13 mouse cellular contexts compared by ENCODE assay signal in the genomic region with DNA sequence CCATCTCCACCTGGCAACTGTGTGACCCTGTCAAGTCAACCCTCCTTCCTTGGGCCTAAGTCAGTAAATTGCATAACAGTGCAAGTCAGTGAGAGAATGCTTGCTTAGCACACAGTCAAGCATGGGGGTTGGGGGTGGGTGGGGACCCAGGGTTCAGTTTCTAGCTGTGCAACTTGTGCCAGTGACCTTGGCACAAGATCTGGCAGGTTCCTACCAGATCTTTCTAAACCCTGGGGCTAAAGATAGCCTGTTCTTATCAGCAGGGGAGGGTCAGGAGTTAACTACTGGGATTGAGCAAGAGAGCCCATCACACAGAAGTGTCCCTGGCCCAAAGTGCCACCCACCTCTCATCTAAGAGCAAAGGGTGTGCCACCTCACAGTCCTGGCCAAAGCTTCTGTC. TPM values are rescaled to one million over a fixed set of nuclear protein-coding genes. Genes with fewer than 3 reads are reported as not detected.
DNase-seq lines count a peak whose midpoint lies in the region; ATAC-seq and TF ChIP-seq lines count a peak whose summit lies in the region.
"Had no signal": no experiment of that assay in that cellular context is flagged by ENCODE, and none has a peak within 500 bp of the region (broad histone marks: within the 10 kb centered on the region; RNA-seq: fewer than 3 reads in every experiment).

No protein-coding gene starts in this region.

- no peaks in the 10 kb centered on the region for H3K79me2 ChIP-seq in liver, adult 2 months (ENCODE audit: control insufficient read depth, insufficient read depth, low read length)

- no peak for ATAC-seq in liver, embryonic 11.5 days (replicated peaks; ENCODE audit: low FRiP score)
- no peak for ATAC-seq in intestine, embryonic 14.5 days (replicated peaks; ENCODE audit: low FRiP score, low TSS enrichment, low read depth)
- ATAC-seq in stomach, embryonic 15.5 days (ENCODE audit: insufficient read depth, low FRiP score, low read depth): no peak
- ATAC-seq: forebrain, postnatal 0 days had no signal

- no peak overlapping the region for H3K4me3 ChIP-seq in liver, adult 2 months (ENCODE audit: insufficient read depth, low read depth, low read length)
- no peak overlapping the region for H3K4me3 ChIP-seq in liver, embryonic 11.5 days (ENCODE audit: low read depth, low read length)
- no peak overlapping the region for H3K4me3 ChIP-seq in intestine, embryonic 14.5 days (ENCODE audit: low read depth, low read length)
- no peak overlapping the region for H3K4me3 ChIP-seq in stomach, embryonic 15.5 days (replicated peaks)
- H3K4me3 ChIP-seq: embryonic facial prominence, embryonic 15.5 days; limb, embryonic 12.5 days; megakaryocyte, embryonic 14.5 days had no signal

- no peak overlapping the region for H3K9ac ChIP-seq in liver, adult 2 months (ENCODE audit: low read depth, low read length)
- H3K9ac ChIP-seq in liver, embryonic 11.5 days (ENCODE audit: low read depth, low read length): no peak overlapping the region
- no peak overlapping the region for H3K9ac ChIP-seq in intestine, embryonic 14.5 days (ENCODE audit: low read length)
- no peak overlapping the region for H3K9ac ChIP-seq in stomach, embryonic 15.5 days
- H3K9ac ChIP-seq: embryonic facial prominence, embryonic 15.5 days; forebrain, postnatal 0 days; limb, embryonic 12.5 days had no signal

- H3K36me3 ChIP-seq in liver, adult 2 months (ENCODE audit: control insufficient read depth, insufficient read depth, low read length): no peaks in the 10 kb centered on the region
- peaks cover under 1% of the 10 kb centered on the region; the same call in 1 of the 2 replicates for H3K36me3 ChIP-seq in liver, embryonic 11.5 days (ENCODE audit: control insufficient read depth, insufficient read depth, low read length)
- H3K36me3 ChIP-seq in intestine, embryonic 14.5 days (ENCODE audit: control insufficient read depth, insufficient read depth, low read length): peaks cover 9% of the 10 kb centered on the region; the same call in 1 of the 2 replicates
- peaks cover 2% of the 10 kb centered on the region; the same call in 1 of the 2 replicates for H3K36me3 ChIP-seq in stomach, embryonic 15.5 days
- H3K36me3 ChIP-seq: embryonic facial prominence, embryonic 15.5 days had no signal

- peaks cover 18% of the 10 kb centered on the region for H3K4me1 ChIP-seq in liver, adult 2 months (ENCODE audit: control insufficient read depth, insufficient read depth, low read length)
- peaks cover 21% of the 10 kb centered on the region for H3K4me1 ChIP-seq in liver, embryonic 11.5 days (replicated peaks; ENCODE audit: control insufficient read depth, insufficient read depth, low read length)
- peaks cover 15% of the 10 kb centered on the region; the same call in 1 of the 2 replicates for H3K4me1 ChIP-seq in intestine, embryonic 14.5 days (replicated peaks; ENCODE audit: control insufficient read depth, insufficient read depth, low read length)
- H3K4me1 ChIP-seq in stomach, embryonic 15.5 days: peaks cover 15% of the 10 kb centered on the region; the same call in 1 of the 2 replicates

- H3K4me2 ChIP-seq in liver, embryonic 11.5 days: no peak overlapping the region
- H3K4me2 ChIP-seq in intestine, embryonic 14.5 days (ENCODE audit: low read length): no peak overlapping the region
- no peak overlapping the region for H3K4me2 ChIP-seq in stomach, embryonic 15.5 days
- H3K4me2 ChIP-seq: embryonic facial prominence, embryonic 15.5 days; limb, embryonic 12.5 days had no signal

- no peak for TF ChIP-seq POLR2A in liver, adult 2 months (IDR thresholded peaks at IDR 0.05; ENCODE audit: extremely low read depth, insufficient read depth, low read length)

- H3K27me3 ChIP-seq in liver, adult 2 months (ENCODE audit: control insufficient read depth, insufficient read depth, low read length): no peaks in the 10 kb centered on the region
- no peaks in the 10 kb centered on the region for H3K27me3 ChIP-seq in liver, embryonic 11.5 days (replicated peaks; ENCODE audit: control insufficient read depth, insufficient read depth, low read length)
- no peaks in the 10 kb centered on the region for H3K27me3 ChIP-seq in intestine, embryonic 14.5 days (replicated peaks; ENCODE audit: control insufficient read depth, insufficient read depth, low read length)
- H3K27me3 ChIP-seq in stomach, embryonic 15.5 days (replicated peaks): no peaks in the 10 kb centered on the region
- H3K27me3 ChIP-seq: embryonic facial prominence, embryonic 15.5 days; limb, embryonic 12.5 days had no signal

- H3K9me3 ChIP-seq in liver, embryonic 11.5 days (ENCODE audit: control insufficient read depth, low read length): no peaks in the 10 kb centered on the region
- H3K9me3 ChIP-seq in intestine, embryonic 14.5 days (ENCODE audit: control insufficient read depth, low read length): no peaks in the 10 kb centered on the region
- H3K9me3 ChIP-seq in stomach, embryonic 15.5 days: no peaks in the 10 kb centered on the region
- H3K9me3 ChIP-seq: embryonic facial prominence, embryonic 15.5 days; G1E; limb, embryonic 12.5 days; megakaryocyte, embryonic 14.5 days had no signal

- peak overlapping the region; percentile 88 for H3K27ac ChIP-seq in liver, adult 2 months (replicated peaks; ENCODE audit: insufficient read depth, low read depth, low read length)
- H3K27ac ChIP-seq in liver, embryonic 11.5 days (ENCODE audit: low read depth, low read length): no peak overlapping the region
- 0 out of 2 replicates have a peak overlapping the region, but pooled peaks have one; percentile 9 for H3K27ac ChIP-seq in intestine, embryonic 14.5 days (ENCODE audit: low read depth)
- peak overlapping the region; percentile 59 for H3K27ac ChIP-seq in stomach, embryonic 15.5 days
- H3K27ac ChIP-seq: embryonic facial prominence, embryonic 15.5 days; limb, embryonic 12.5 days had no signal

- no peak for TF ChIP-seq CTCF in liver, adult 2 months (IDR thresholded peaks at IDR 0.05; ENCODE audit: low read depth, low read length)

- peak; percentile 100 for DNase-seq in liver, adult 2 months (ENCODE audit: extremely low read depth, low read depth, low spot score)
- DNase-seq in liver, embryonic 11.5 days (ENCODE audit: low spot score): no peak
- DNase-seq in adrenal gland, postnatal 14 days: peak; percentile 43
- no peak for DNase-seq in intestine, embryonic 14.5 days (ENCODE audit: low spot score)
- no peak for DNase-seq in spleen, adult 12 weeks (ENCODE audit: low spot score)
- DNase-seq in layer of hippocampus, postnatal 14 days (ENCODE audit: low spot score in 2 of 2): no peak
- DNase-seq: cerebellum, postnatal 14 days; forebrain, postnatal 0 days had no signal

RNA-seq across cellular contexts. Expression of a gene that starts 2.0 kb away (rescaled TPM):
- total RNA-seq in liver, adult 2 months (2014; rRNA removed): 15.3 and 17.9 TPM in 2 replicates
- 11.6 and 14.4 TPM in 2 replicates for polyA plus RNA-seq in liver, adult 2 months (2012; rRNA removed)
- 151 and 170 TPM in 2 replicates for polyA plus RNA-seq in liver, embryonic 11.5 days (2014; fragmentation: Nextera tagmentation; extraction: Ambion mirVana)
- 9.1 and 10.4 TPM in 2 replicates for total RNA-seq in adrenal gland, postnatal 14 days (2021)
- polyA plus RNA-seq in intestine, embryonic 14.5 days (2014; fragmentation: Nextera tagmentation; extraction: Ambion mirVana): 127 and 135 TPM in 2 replicates
- polyA plus RNA-seq in stomach, embryonic 15.5 days (2015; fragmentation: Nextera tagmentation; extraction: Ambion mirVana): 110 and 119 TPM in 2 replicates
- 1 to 10 TPM; 2.1 to 4.0 TPM for total RNA-seq in layer of hippocampus, postnatal 14 days (2021)

RNA-seq across cellular contexts. Expression of a gene that starts 36.4 kb away (rescaled TPM):
- 12.8 and 20.7 TPM in 2 replicates for total RNA-seq in liver, adult 2 months (2014; rRNA removed)
- 27.2 and 34.5 TPM in 2 replicates for polyA plus RNA-seq in liver, adult 2 months (2012; rRNA removed)
- 4.7 and 6.7 TPM in 2 replicates for polyA plus RNA-seq in liver, embryonic 11.5 days (2014; fragmentation: Nextera tagmentation; extraction: Ambion mirVana)
- 31.5 and 31.8 TPM in 2 replicates for total RNA-seq in adrenal gland, postnatal 14 days (2021)
- 9.5 and 9.6 TPM in 2 replicates for polyA plus RNA-seq in intestine, embryonic 14.5 days (2014; fragmentation: Nextera tagmentation; extraction: Ambion mirVana)
- 21.1 and 22.7 TPM in 2 replicates for polyA plus RNA-seq in stomach, embryonic 15.5 days (2015; fragmentation: Nextera tagmentation; extraction: Ambion mirVana)
- total RNA-seq in layer of hippocampus, postnatal 14 days (2021): 1 to 10 TPM; 7.1 to 7.8 TPM
- polyA plus RNA-seq: G1E had no signal

RNA-seq across cellular contexts. Expression of a gene that starts 38.9 kb away (rescaled TPM):
- total RNA-seq in liver, adult 2 months (2014; rRNA removed): 61.4 and 82.8 TPM in 2 replicates
- 105 and 116 TPM in 2 replicates for polyA plus RNA-seq in liver, adult 2 months (2012; rRNA removed)
- polyA plus RNA-seq in liver, embryonic 11.5 days (2014; fragmentation: Nextera tagmentation; extraction: Ambion mirVana): 18.8 and 23.9 TPM in 2 replicates
- 42.6 and 60.4 TPM in 2 replicates for total RNA-seq in adrenal gland, postnatal 14 days (2021)
- polyA plus RNA-seq in intestine, embryonic 14.5 days (2014; fragmentation: Nextera tagmentation; extraction: Ambion mirVana): 32.2 and 34.8 TPM in 2 replicates
- polyA plus RNA-seq in stomach, embryonic 15.5 days (2015; fragmentation: Nextera tagmentation; extraction: Ambion mirVana): 53.8 and 61.0 TPM in 2 replicates
- total RNA-seq in layer of hippocampus, postnatal 14 days (2021): 10 to 100 TPM; 20.2 to 21.0 TPM

Comparison
In these comparisons a context has a peak if more than half of its experiments do, and no peak if none do; other contexts are left out.
1. DNase-seq: peak in liver, adult 2 months (single experiment) and adrenal gland, postnatal 14 days (single experiment); none in liver, embryonic 11.5 days (single experiment), intestine, embryonic 14.5 days (single experiment), spleen, adult 12 weeks (single experiment) and layer of hippocampus, postnatal 14 days (0 of 2).